Mouse (Mus musculus): ENCODE data around the gene Ribc2. TPM values are rescaled to one million over a fixed set of nuclear protein-coding genes. Genes with fewer than 3 reads are reported as not detected.

Gene Ribc2
- 0.52 and 1.1 TPM in 2 replicates for polyA plus RNA-seq (2014; fragmentation: Nextera tagmentation; extraction: Ambion mirVana)

- Histone ChIP-seq H3K36me3 (replicated peaks; ENCODE audit: control insufficient read depth, insufficient read depth, low read depth, low read length) (no peaks in the 10 kb centered on the region), H3K9ac (replicated peaks; ENCODE audit: low read length) (peak within 1 kb of the TSS; percentile 46), H3K27ac (replicated peaks; ENCODE audit: low read depth, low read length) (no peak within 1 kb of the TSS), H3K4me2 (ENCODE audit: low read depth, low read length) (peak within 1 kb of the TSS; percentile 56), H3K27me3 (ENCODE audit: control insufficient read depth, insufficient read depth, low read length) (no peaks in the 10 kb centered on the region), H3K4me3 (ENCODE audit: low read depth, low read length) (peak within 1 kb of the TSS; percentile 29), H3K9me3 (replicated peaks; ENCODE audit: control insufficient read depth, low read length) (no peaks in the 10 kb centered on the region), H3K4me1 (ENCODE audit: control insufficient read depth, insufficient read depth, low read length) (no peaks in the 10 kb centered on the region)
- WGBS: 31% methylated on average over 53 of the region's 58 CpGs
- peak; percentile 94 for DNase-seq (ENCODE audit: low spot score)
- ATAC-seq (replicated peaks; ENCODE audit: insufficient number of reproducible peaks, low FRiP score, low TSS enrichment, low read depth): 0 out of 2 replicates have a peak, but pooled peaks have one; percentile 59
Measured at GRCm38 (mm10) chr15:85131275-85132192, at the start of gene Ribc2, which contains the start of gene Smc1b. TSS of gene Ribc2 (plus strand) at chr15:85132078. TSS of gene Smc1b (minus strand) at chr15:85131964.

DNA sequence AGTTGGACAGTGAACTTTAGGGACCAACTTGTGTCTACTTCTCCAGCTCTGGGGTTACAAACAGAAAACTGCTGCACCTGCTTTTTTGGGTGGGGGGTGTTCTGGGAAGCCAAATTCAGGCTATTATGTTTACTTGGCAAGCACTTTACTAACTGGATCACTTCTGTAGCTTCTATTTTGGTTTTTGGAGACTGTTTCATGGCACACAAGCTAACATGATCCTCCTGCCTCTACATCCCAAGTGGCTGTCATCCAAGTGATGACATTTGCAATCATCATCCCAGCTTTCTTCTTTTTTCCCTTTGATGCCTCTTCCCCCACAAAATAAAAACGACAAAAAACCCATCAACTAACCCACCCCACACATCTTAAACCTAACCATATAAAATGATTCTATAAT lies 46.2 kb upstream of the Ribc2 start:
- Histone ChIP-seq H3K27ac (replicated peaks; ENCODE audit: low read depth, low read length) (no peak overlapping the region), H3K4me2 (ENCODE audit: low read depth, low read length) (no peak overlapping the region), H3K4me1 (ENCODE audit: control insufficient read depth, insufficient read depth, low read length) (no peaks in the 10 kb centered on the region), H3K36me3 (replicated peaks; ENCODE audit: control insufficient read depth, insufficient read depth, low read depth, low read length) (no peaks in the 10 kb centered on the region), H3K27me3 (ENCODE audit: control insufficient read depth, insufficient read depth, low read length) (no peaks in the 10 kb centered on the region), H3K9me3 (replicated peaks; ENCODE audit: control insufficient read depth, low read length) (no peaks in the 10 kb centered on the region), H3K9ac (replicated peaks; ENCODE audit: low read length) (no peak overlapping the region), H3K4me3 (ENCODE audit: low read depth, low read length) (no peak overlapping the region)
- WGBS: 72% methylated on average over 1 of the region's 1 CpGs
- DNase-seq (ENCODE audit: low spot score) (no peak), ATAC-seq (replicated peaks; ENCODE audit: insufficient number of reproducible peaks, low FRiP score, low TSS enrichment, low read depth) (no peak)

- no peaks in the 10 kb centered on the region for H3K9me3 ChIP-seq (replicated peaks; ENCODE audit: control insufficient read depth, low read length)
- no peak for ATAC-seq (replicated peaks; ENCODE audit: insufficient number of reproducible peaks, low FRiP score, low TSS enrichment, low read depth)
Measured at GRCm38 (mm10) chr15:85132193-85132520, 279 bp downstream of the Ribc2 start.

GRCm38 (mm10) chr15:85135143-85135542 lies 3.3 kb downstream of the Ribc2 start:
- Histone ChIP-seq H3K36me3 (replicated peaks; ENCODE audit: control insufficient read depth, insufficient read depth, low read depth, low read length) (no peaks in the 10 kb centered on the region), H3K27me3 (ENCODE audit: control insufficient read depth, insufficient read depth, low read length) (no peaks in the 10 kb centered on the region), H3K4me3 (ENCODE audit: low read depth, low read length) (no peak overlapping the region), H3K4me2 (ENCODE audit: low read depth, low read length) (no peak overlapping the region), H3K27ac (replicated peaks; ENCODE audit: low read depth, low read length) (no peak overlapping the region), H3K9me3 (replicated peaks; ENCODE audit: control insufficient read depth, low read length) (no peaks in the 10 kb centered on the region), H3K4me1 (ENCODE audit: control insufficient read depth, insufficient read depth, low read length) (no peaks in the 10 kb centered on the region), H3K9ac (replicated peaks; ENCODE audit: low read length) (no peak overlapping the region)
- 37% methylated on average over 9 of the region's 9 CpGs for WGBS
- no peak for ATAC-seq (replicated peaks; ENCODE audit: insufficient number of reproducible peaks, low FRiP score, low TSS enrichment, low read depth)
- DNase-seq (ENCODE audit: low spot score): no peak

More at GRCm38 (mm10) chr15:85132193-85132520, 279 bp downstream of the Ribc2 start:
- H3K9ac ChIP-seq (replicated peaks; ENCODE audit: low read length): no peak overlapping the region; the same call in 1 of the 2 replicates
- no peaks in the 10 kb centered on the region for H3K27me3 ChIP-seq (ENCODE audit: control insufficient read depth, insufficient read depth, low read length)
- peak overlapping the region; percentile 29 for H3K4me3 ChIP-seq (ENCODE audit: low read depth, low read length)
- no peak for DNase-seq (ENCODE audit: low spot score)
- no peaks in the 10 kb centered on the region for H3K4me1 ChIP-seq (ENCODE audit: control insufficient read depth, insufficient read depth, low read length)
- 17% methylated on average over 10 of the region's 10 CpGs for WGBS
- no peaks in the 10 kb centered on the region for H3K36me3 ChIP-seq (replicated peaks; ENCODE audit: control insufficient read depth, insufficient read depth, low read depth, low read length)
- peak overlapping the region; percentile 56 for H3K4me2 ChIP-seq (ENCODE audit: low read depth, low read length)
- H3K27ac ChIP-seq (replicated peaks; ENCODE audit: low read depth, low read length): no peak overlapping the region

GRCm38 (mm10) chr15:85141290-85141689 lies 9.4 kb downstream of the Ribc2 start:
- ATAC-seq (replicated peaks; ENCODE audit: insufficient number of reproducible peaks, low FRiP score, low TSS enrichment, low read depth) (no peak), DNase-seq (ENCODE audit: low spot score) (no peak)
- Histone ChIP-seq H3K4me1 (ENCODE audit: control insufficient read depth, insufficient read depth, low read length) (no peaks in the 10 kb centered on the region), H3K9me3 (replicated peaks; ENCODE audit: control insufficient read depth, low read length) (no peaks in the 10 kb centered on the region), H3K27ac (replicated peaks; ENCODE audit: low read depth, low read length) (no peak overlapping the region), H3K27me3 (ENCODE audit: control insufficient read depth, insufficient read depth, low read length) (no peaks in the 10 kb centered on the region), H3K36me3 (replicated peaks; ENCODE audit: control insufficient read depth, insufficient read depth, low read depth, low read length) (no peaks in the 10 kb centered on the region), H3K4me2 (ENCODE audit: low read depth, low read length) (no peak overlapping the region), H3K4me3 (ENCODE audit: low read depth, low read length) (no peak overlapping the region), H3K9ac (replicated peaks; ENCODE audit: low read length) (no peak overlapping the region)
- WGBS: 76% methylated on average over 10 of the region's 10 CpGs

DNA sequence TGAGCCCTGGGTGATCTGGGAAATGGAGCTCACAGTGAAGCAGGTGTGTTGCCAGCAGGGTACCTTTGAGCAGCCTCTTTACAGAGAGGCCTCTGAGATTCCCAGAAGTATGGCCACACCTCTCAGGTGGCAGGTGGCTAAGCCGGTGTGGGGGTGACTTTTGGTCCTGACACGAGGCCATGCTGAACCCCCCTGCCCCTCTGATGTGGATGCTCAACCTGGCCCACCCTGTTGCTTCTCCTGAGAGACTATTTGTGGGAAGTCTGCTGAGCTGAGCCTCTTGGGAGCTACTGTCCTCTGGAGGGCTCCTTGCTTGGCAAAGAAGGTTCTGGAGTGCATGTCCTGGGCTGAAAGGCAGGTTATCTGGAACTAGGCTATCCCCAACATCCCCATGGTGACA lies 10.6 kb downstream of the Ribc2 start:
- Histone ChIP-seq H3K4me1 (ENCODE audit: control insufficient read depth, insufficient read depth, low read length) (no peaks in the 10 kb centered on the region), H3K4me2 (ENCODE audit: low read depth, low read length) (no peak overlapping the region), H3K9me3 (replicated peaks; ENCODE audit: control insufficient read depth, low read length) (no peaks in the 10 kb centered on the region), H3K9ac (replicated peaks; ENCODE audit: low read length) (no peak overlapping the region), H3K27me3 (ENCODE audit: control insufficient read depth, insufficient read depth, low read length) (no peaks in the 10 kb centered on the region), H3K36me3 (replicated peaks; ENCODE audit: control insufficient read depth, insufficient read depth, low read depth, low read length) (no peaks in the 10 kb centered on the region), H3K4me3 (ENCODE audit: low read depth, low read length) (no peak overlapping the region), H3K27ac (replicated peaks; ENCODE audit: low read depth, low read length) (no peak overlapping the region)
- DNase-seq (ENCODE audit: low spot score) (no peak), ATAC-seq (replicated peaks; ENCODE audit: insufficient number of reproducible peaks, low FRiP score, low TSS enrichment, low read depth) (no peak)
- 75% methylated on average over 2 of the region's 2 CpGs for WGBS

DNA sequence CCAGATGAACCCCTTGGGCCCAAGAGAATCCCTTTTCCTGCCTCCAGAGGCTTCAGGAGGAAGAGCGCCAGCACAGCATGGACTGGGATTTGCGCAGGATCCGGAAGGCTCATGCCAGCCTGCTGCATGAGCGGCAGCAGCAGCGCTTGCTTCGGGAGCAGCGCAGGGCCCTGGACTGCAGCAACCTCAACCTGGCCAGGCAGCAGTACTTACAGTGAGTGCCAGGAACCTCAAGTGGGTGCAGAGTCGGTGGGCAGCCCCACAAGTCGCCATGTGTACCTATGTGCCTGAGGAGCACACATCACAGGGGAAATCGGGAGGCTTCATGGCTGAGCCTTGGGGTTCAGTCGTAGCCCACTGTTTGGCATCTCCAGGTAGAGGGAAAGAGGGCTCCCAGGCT lies 11.3 kb downstream of the Ribc2 start:
- ATAC-seq (replicated peaks; ENCODE audit: insufficient number of reproducible peaks, low FRiP score, low TSS enrichment, low read depth): no peak
- H3K27ac ChIP-seq (replicated peaks; ENCODE audit: low read depth, low read length): no peak overlapping the region
- WGBS: 84% methylated on average over 11 of the region's 11 CpGs
- DNase-seq (ENCODE audit: low spot score): no peak
- no peaks in the 10 kb centered on the region for H3K9me3 ChIP-seq (replicated peaks; ENCODE audit: control insufficient read depth, low read length)
- H3K4me3 ChIP-seq (ENCODE audit: low read depth, low read length): no peak overlapping the region
- no peak overlapping the region for H3K9ac ChIP-seq (replicated peaks; ENCODE audit: low read length)
- H3K36me3 ChIP-seq (replicated peaks; ENCODE audit: control insufficient read depth, insufficient read depth, low read depth, low read length): no peaks in the 10 kb centered on the region
- H3K4me2 ChIP-seq (ENCODE audit: low read depth, low read length): no peak overlapping the region
- no peaks in the 10 kb centered on the region for H3K4me1 ChIP-seq (ENCODE audit: control insufficient read depth, insufficient read depth, low read length)
- no peaks in the 10 kb centered on the region for H3K27me3 ChIP-seq (ENCODE audit: control insufficient read depth, insufficient read depth, low read length)

GRCm38 (mm10) chr15:85143747-85144146 lies 11.9 kb downstream of the Ribc2 start:
- 92% methylated on average over 1 of the region's 1 CpGs for whole genome bisulfite sequencing
- DNase-seq (ENCODE audit: low spot score) (no peak), ATAC-seq (replicated peaks; ENCODE audit: insufficient number of reproducible peaks, low FRiP score, low TSS enrichment, low read depth) (no peak)
- no peak overlapping the region for H3K4me3 ChIP-seq (ENCODE audit: low read depth, low read length)
- no peaks in the 10 kb centered on the region for H3K4me1 ChIP-seq (ENCODE audit: control insufficient read depth, insufficient read depth, low read length)
- H3K27ac ChIP-seq (replicated peaks; ENCODE audit: low read depth, low read length): no peak overlapping the region
- H3K9me3 ChIP-seq (replicated peaks; ENCODE audit: control insufficient read depth, low read length): no peaks in the 10 kb centered on the region
- H3K36me3 ChIP-seq (replicated peaks; ENCODE audit: control insufficient read depth, insufficient read depth, low read depth, low read length): no peaks in the 10 kb centered on the region
- no peak overlapping the region for H3K4me2 ChIP-seq (ENCODE audit: low read depth, low read length)
- H3K9ac ChIP-seq (replicated peaks; ENCODE audit: low read length): no peak overlapping the region
- H3K27me3 ChIP-seq (ENCODE audit: control insufficient read depth, insufficient read depth, low read length): no peaks in the 10 kb centered on the region

All from embryonic facial prominence, embryonic 11.5 days (tissue).